Mouse (Mus musculus) gastrocnemius, adult 2 months (tissue): Measurements from ENCODE around the gene Emilin2. TPM values are rescaled to one million over a fixed set of nuclear protein-coding genes. Genes with fewer than 3 reads are reported as not detected.
"Not testable (repeated sequence)": the region's sequence is repeated elsewhere in the genome, so short reads cannot be mapped to it uniquely, and the experiment has no call there.

ENCODE experiments used
- DNase-seq: peaks from one replicate; pipeline ENCODE4 v3.0.0; 2022
- H3K27ac ChIP-seq: fragments of 200-600 bp; 2 replicates; pipeline ENCODE4 v1.8.1; 2022; ENCODE audit warnings: mild to moderate bottlenecking
- H3K4me3 ChIP-seq: fragments of 200-600 bp; 2 replicates; pipeline ENCODE4 v1.8.1; 2022; ENCODE audit warnings: mild to moderate bottlenecking, moderate library complexity
- CTCF ChIP-seq: fragments of 200-600 bp; IDR thresholded peaks from 2 replicates; pipeline ENCODE4 v1.8.1; 2022; ENCODE audit warnings: antibody characterized with exemption, mild to moderate bottlenecking, moderate library complexity
- intact Hi-C: fragments of 180-260 bp; cut with DNase I; formaldehyde crosslinking; loops from one replicate; pipeline ENCODE4 v1.15.1; 2025
- long read RNA-seq, 2 experiments: library from polyadenylated mRNA; stranded (forward); transcript quantifications; one replicate each; pipeline ENCODE4 v2.0.0; 2021
- total RNA-seq, 2 experiments: library from RNA; stranded (reverse); gene quantifications; 2 replicates each; pipeline ENCODE4 v1.2.3; 2021

The Emilin2 gene
- total RNA-seq = 1 to 10 TPM; 3.9 to 8.6 TPM
- long read RNA-seq, experiment 1, transcript Emilin2-203 (8 exons, 3,939 nt) = major isoform, 7 of 11 reads
- long read RNA-seq, experiment 1, partial matches to known transcripts = 1 of 11 reads
- long read RNA-seq, experiment 1, other reads (novel, unspliced or antisense) = 2 of 11 reads
- long read RNA-seq, experiment 2, partial matches to known transcripts = 1 of 2 reads
- long read RNA-seq, experiment 2, other reads (novel, unspliced or antisense) = 0 of 2 reads

- peak within 1 kb of the TSS; percentile 82 for H3K4me3 ChIP-seq
- peak; percentile 38 for DNase-seq
- TF ChIP-seq CTCF = peak; percentile 57
- intact Hi-C loops = loop anchor here (5.0 kb wide), 1 partner anchor 59 kb away; no protein-coding TSS in a partner anchor
- H3K27ac ChIP-seq = peak within 1 kb of the TSS; percentile 83
These were observed at the start of gene Emilin2 for GRCm38 (mm10) chr17:71311340-71312171. Gene Emilin2, minus strand, starts transcription at chr17:71311978.

- no peak for TF ChIP-seq CTCF
- Histone ChIP-seq H3K27ac (no peak overlapping the region), H3K4me3 (no peak overlapping the region)
- no peak for DNase-seq
- intact Hi-C loops = no loop called here
These were observed 43.7 kb upstream of the Emilin2 start for GRCm38 (mm10) chr17:71355526-71355925.

- H3K4me3 ChIP-seq = no peak overlapping the region
- H3K27ac ChIP-seq = no peak overlapping the region
- intact Hi-C loops = no loop called here
- DNase-seq = no peak
- TF ChIP-seq CTCF = no peak
These were observed 42.4 kb upstream of the Emilin2 start for GRCm38 (mm10) chr17:71354205-71354604.

- DNase-seq = no peak
- no peak overlapping the region for H3K4me3 ChIP-seq
- no peak for TF ChIP-seq CTCF
These were observed 36.4 kb upstream of the Emilin2 start for GRCm38 (mm10) chr17:71348188-71348587.

GRCm38 (mm10) chr17:71342006-71342405 lies 30.2 kb upstream of the Emilin2 start:
- TF ChIP-seq CTCF = no peak
- Histone ChIP-seq H3K27ac (no peak overlapping the region), H3K4me3 (no peak overlapping the region)
- no peak for DNase-seq
- intact Hi-C loops = no loop called here

More at GRCm38 (mm10) chr17:71348188-71348587, 36.4 kb upstream of the Emilin2 start:
- no peak overlapping the region for H3K27ac ChIP-seq
- intact Hi-C loops = no loop called here

- no peak for TF ChIP-seq CTCF
- Histone ChIP-seq H3K4me3 (no peak overlapping the region), H3K27ac (no peak overlapping the region)
- no peak for DNase-seq
- intact Hi-C loops = no loop called here
These were observed 26.8 kb upstream of the Emilin2 start for GRCm38 (mm10) chr17:71338627-71339026.

- H3K4me3 ChIP-seq = no peak overlapping the region
- no peak overlapping the region for H3K27ac ChIP-seq
- intact Hi-C loops = no loop called here
- TF ChIP-seq CTCF = no peak
- no peak for DNase-seq
These were observed 25.8 kb upstream of the Emilin2 start for GRCm38 (mm10) chr17:71337546-71337945.

GRCm38 (mm10) chr17:71336421-71336820 lies 24.6 kb upstream of the Emilin2 start:
- DNase-seq = no peak
- intact Hi-C loops = no loop called here
- Histone ChIP-seq H3K27ac (no peak overlapping the region), H3K4me3 (no peak overlapping the region)
- no peak for TF ChIP-seq CTCF

- H3K27ac ChIP-seq = no peak overlapping the region
- intact Hi-C loops = no loop called here
- no peak for TF ChIP-seq CTCF
- H3K4me3 ChIP-seq = no peak overlapping the region; the same call in 1 of the 2 replicates
- no peak for DNase-seq
These were observed 20.5 kb upstream of the Emilin2 start for GRCm38 (mm10) chr17:71332298-71332697.

- H3K27ac ChIP-seq, intact Hi-C loops, H3K4me3 ChIP-seq, DNase-seq: not testable (repeated sequence)
These were observed 9.0 kb upstream of the Emilin2 start for GRCm38 (mm10) chr17:71320731-71321130.

- intact Hi-C loops = no loop called here
- no peak for DNase-seq
- no peak for TF ChIP-seq CTCF
- Histone ChIP-seq H3K27ac (no peak overlapping the region), H3K4me3 (no peak overlapping the region)
These were observed 7.6 kb upstream of the Emilin2 start for GRCm38 (mm10) chr17:71319361-71319760.

- TF ChIP-seq CTCF = no peak
- no peak for DNase-seq
- intact Hi-C loops = no loop called here
- Histone ChIP-seq H3K27ac (no peak overlapping the region), H3K4me3 (no peak overlapping the region)
These were observed 5.8 kb upstream of the Emilin2 start for GRCm38 (mm10) chr17:71317571-71317970.

GRCm38 (mm10) chr17:71314315-71314714 lies 2.5 kb upstream of the Emilin2 start:
- Histone ChIP-seq H3K4me3 (no peak overlapping the region), H3K27ac (no peak overlapping the region)
- intact Hi-C loops = loop anchor here (5.0 kb wide), 1 partner anchor 62 kb away; no protein-coding TSS in a partner anchor
- DNase-seq = no peak
- TF ChIP-seq CTCF = no peak
